Mouse (Mus musculus) limb, embryonic 11.5 days (tissue): ENCODE data around the gene Utrn. TPM values are rescaled to one million over a fixed set of nuclear protein-coding genes. Genes with fewer than 3 reads are reported as not detected.

Source experiments
- ATAC-seq: fragments of 200-750 bp; cut with Nextera tagmentation; 2 replicates; pipeline ENCODE4 v1.8.0; 2017; ENCODE audit warnings: low read depth; ENCODE audit not compliant: insufficient number of reproducible peaks, low FRiP score, low TSS enrichment
- DNase-seq: peaks from one replicate; pipeline ENCODE4 v3.0.0-alpha.2; 2015; ENCODE audit warnings: low spot score
- H3K27ac ChIP-seq: fragments of 300-500 bp; sonication (generic); replicated peaks from 2 replicates; pipeline ENCODE4 v1.5.1; 2014; ENCODE audit warnings: low read depth, mild to moderate bottlenecking, low read length
- H3K27me3 ChIP-seq: fragments of 300-500 bp; sonication (generic); 2 replicates; pipeline ENCODE4 v1.6.1; 2014; ENCODE audit warnings: mild to moderate bottlenecking, low read length, mixed read lengths; ENCODE audit not compliant: control insufficient read depth, insufficient read depth
- H3K36me3 ChIP-seq: fragments of 300-500 bp; sonication (generic); 2 replicates; pipeline ENCODE4 v1.6.1; 2014; ENCODE audit warnings: mild to moderate bottlenecking, low read length, moderate library complexity, mixed read lengths; ENCODE audit not compliant: control insufficient read depth, insufficient read depth
- H3K4me1 ChIP-seq: fragments of 300-500 bp; sonication (generic); 2 replicates; pipeline ENCODE4 v1.6.1; 2014; ENCODE audit warnings: low read length, mixed read lengths; ENCODE audit not compliant: control insufficient read depth, insufficient read depth
- H3K4me2 ChIP-seq: fragments of 300-500 bp; sonication (generic); 2 replicates; pipeline ENCODE4 v1.6.1; 2014; ENCODE audit warnings: low read depth, mild to moderate bottlenecking, moderate library complexity; ENCODE audit not compliant: severe bottlenecking
- H3K4me3 ChIP-seq: fragments of 300-500 bp; sonication (generic); 2 replicates; pipeline ENCODE4 v1.5.1; 2014; ENCODE audit warnings: low read depth, low read length
- H3K9ac ChIP-seq: fragments of 300-500 bp; sonication (generic); 2 replicates; pipeline ENCODE4 v1.6.1; 2014; ENCODE audit warnings: mild to moderate bottlenecking, low read length
- H3K9me3 ChIP-seq: fragments of 300-500 bp; sonication (generic); 2 replicates; pipeline ENCODE4 v1.6.1; 2016; ENCODE audit warnings: low read length; ENCODE audit not compliant: control insufficient read depth
- WGBS: fragments of 180-500 bp; shearing (Covaris S2); extraction: QIAGEN DNeasy Blood & Tissue Kit; methylation state at CpG from one replicate; pipeline ENCODE4 v1.1.7; 2014; 5-methylcytosine and 5-hydroxymethylcytosine counted together
- polyA plus RNA-seq: library from polyadenylated mRNA; unstranded; fragments of >200 nt; fragmentation: Nextera tagmentation; extraction: Ambion mirVana; gene quantifications from 2 replicates; pipeline ENCODE4 v1.2.1, GENCODE M21; 2014

The Utrn gene
- polyA plus RNA-seq, 1 experiment from 2014 or later: 41.0 TPM

GRCm38 (mm10) chr10:12399450-12399849 lies 469.7 kb downstream of the Utrn start:
- H3K9me3 ChIP-seq: no peaks in the 10 kb centered on the region
- H3K27me3 ChIP-seq: no peaks in the 10 kb centered on the region
- ATAC-seq: no peak
- WGBS: 71% methylated on average over 2 of the region's 2 CpGs
- no peaks in the 10 kb centered on the region for H3K36me3 ChIP-seq
- H3K27ac ChIP-seq: no peak overlapping the region
- H3K4me1 ChIP-seq: no peaks in the 10 kb centered on the region
- DNase-seq: no peak
- H3K9ac ChIP-seq: no peak overlapping the region
- H3K4me2 ChIP-seq: no peak overlapping the region
- no peak overlapping the region for H3K4me3 ChIP-seq

- DNase-seq (no peak), ATAC-seq (no peak)
- Histone ChIP-seq H3K4me1 (no peaks in the 10 kb centered on the region), H3K4me3 (no peak overlapping the region), H3K27ac (no peak overlapping the region), H3K4me2 (no peak overlapping the region), H3K27me3 (no peaks in the 10 kb centered on the region), H3K9me3 (no peaks in the 10 kb centered on the region), H3K36me3 (no peaks in the 10 kb centered on the region), H3K9ac (no peak overlapping the region)
- WGBS: 98% methylated on average over 1 of the region's 1 CpGs
These were observed 489.0 kb downstream of the Utrn start for GRCm38 (mm10) chr10:12380139-12380538.

GRCm38 (mm10) chr10:12379123-12379522 lies 490.0 kb downstream of the Utrn start:
- Histone ChIP-seq H3K4me1 (no peaks in the 10 kb centered on the region), H3K4me3 (no peak overlapping the region), H3K27me3 (no peaks in the 10 kb centered on the region), H3K9me3 (no peaks in the 10 kb centered on the region), H3K27ac (no peak overlapping the region), H3K9ac (no peak overlapping the region), H3K4me2 (no peak overlapping the region), H3K36me3 (no peaks in the 10 kb centered on the region)
- peak; percentile 7 for DNase-seq
- WGBS: 93% methylated on average over 1 of the region's 1 CpGs
- ATAC-seq: no peak

GRCm38 (mm10) chr10:12377727-12378126 lies 491.4 kb downstream of the Utrn start:
- DNase-seq (no peak), ATAC-seq (no peak)
- Histone ChIP-seq H3K27me3 (no peaks in the 10 kb centered on the region), H3K27ac (no peak overlapping the region), H3K4me3 (no peak overlapping the region), H3K36me3 (no peaks in the 10 kb centered on the region), H3K9me3 (no peaks in the 10 kb centered on the region), H3K4me1 (no peaks in the 10 kb centered on the region), H3K4me2 (no peak overlapping the region), H3K9ac (no peak overlapping the region)
- WGBS: 81% methylated on average over 3 of the region's 3 CpGs

GRCm38 (mm10) chr10:12376015-12376414 lies 493.1 kb downstream of the Utrn start:
- DNase-seq (no peak), ATAC-seq (no peak)
- no peaks in the 10 kb centered on the region for H3K36me3 ChIP-seq
- no peak overlapping the region for H3K4me3 ChIP-seq
- H3K9me3 ChIP-seq: no peaks in the 10 kb centered on the region
- H3K27ac ChIP-seq: no peak overlapping the region
- H3K4me2 ChIP-seq: no peak overlapping the region
- H3K9ac ChIP-seq: no peak overlapping the region
- H3K4me1 ChIP-seq: no peaks in the 10 kb centered on the region
- H3K27me3 ChIP-seq: no peaks in the 10 kb centered on the region
- WGBS: 91% methylated on average over 2 of the region's 2 CpGs

- no peaks in the 10 kb centered on the region for H3K36me3 ChIP-seq
- H3K4me1 ChIP-seq: no peaks in the 10 kb centered on the region
- no peaks in the 10 kb centered on the region for H3K9me3 ChIP-seq
- no peak overlapping the region for H3K4me2 ChIP-seq
- no peak overlapping the region for H3K4me3 ChIP-seq
- WGBS: 96% methylated on average over 1 of the region's 1 CpGs
- ATAC-seq: no peak
- no peak overlapping the region for H3K27ac ChIP-seq
- no peaks in the 10 kb centered on the region for H3K27me3 ChIP-seq
- H3K9ac ChIP-seq: no peak overlapping the region
- no peak for DNase-seq
These were observed 494.4 kb downstream of the Utrn start for GRCm38 (mm10) chr10:12374741-12375140.

- WGBS: 85% methylated on average over 4 of the region's 4 CpGs
- ATAC-seq (no peak), DNase-seq (no peak)
- H3K36me3 ChIP-seq: no peaks in the 10 kb centered on the region
- H3K9me3 ChIP-seq: no peaks in the 10 kb centered on the region
- H3K4me3 ChIP-seq: no peak overlapping the region
- no peaks in the 10 kb centered on the region for H3K27me3 ChIP-seq
- H3K4me1 ChIP-seq: no peaks in the 10 kb centered on the region
- H3K9ac ChIP-seq: no peak overlapping the region
- H3K4me2 ChIP-seq: no peak overlapping the region
- H3K27ac ChIP-seq: no peak overlapping the region
These were observed 514.6 kb downstream of the Utrn start for GRCm38 (mm10) chr10:12354556-12354955.

- H3K4me3 ChIP-seq: no peak overlapping the region
- no peaks in the 10 kb centered on the region for H3K9me3 ChIP-seq
- H3K9ac ChIP-seq: no peak overlapping the region
- ATAC-seq: no peak
- no peak for DNase-seq
- no peak overlapping the region for H3K4me2 ChIP-seq
- no peaks in the 10 kb centered on the region for H3K36me3 ChIP-seq
- H3K27me3 ChIP-seq: no peaks in the 10 kb centered on the region
- WGBS: 88% methylated on average over 5 of the region's 5 CpGs
- no peak overlapping the region for H3K27ac ChIP-seq
- no peaks in the 10 kb centered on the region for H3K4me1 ChIP-seq
These were observed 515.1 kb downstream of the Utrn start for GRCm38 (mm10) chr10:12354106-12354505.

GRCm38 (mm10) chr10:12339704-12340558 lies 529.2 kb downstream of the Utrn start:
- Histone ChIP-seq H3K4me3 (no peak overlapping the region), H3K4me2 (no peak overlapping the region), H3K4me1 (no peaks in the 10 kb centered on the region), H3K9me3 (no peaks in the 10 kb centered on the region), H3K27ac (no peak overlapping the region), H3K9ac (no peak overlapping the region), H3K36me3 (no peaks in the 10 kb centered on the region), H3K27me3 (no peaks in the 10 kb centered on the region)
- 72% methylated on average over 10 of the region's 10 CpGs for WGBS
- ATAC-seq (no peak), DNase-seq (no peak)
